Mouse (Mus musculus) megakaryocyte, embryonic 14.5 days (primary cell): ENCODE results near the gene Slc36a2.

ENCODE experiments used
- FLI1 ChIP-seq: IDR thresholded peaks from 2 replicates; pipeline ENCODE4 v1.6.1; 2012; ENCODE audit warnings: low read length, inconsistent platforms, mixed read lengths
- GATA1 ChIP-seq: IDR thresholded peaks from 3 replicates; pipeline ENCODE4 v1.6.1; 2012; ENCODE audit warnings: mixed read lengths, low read length, inconsistent platforms, borderline replicate concordance

GRCm38 (mm10) chr11:55187777-55188176, 2.9 kb upstream of the Slc36a2 start:
- TF ChIP-seq GATA1 (no peak), FLI1 (no peak)
